Mouse (Mus musculus): ENCODE data around the gene Stx11. TPM values are rescaled to one million over a fixed set of nuclear protein-coding genes. Genes with fewer than 3 reads are reported as not detected.

The Stx11 gene
- polyA plus RNA-seq, 1 experiment, result 10.5 TPM

- no peak for TF ChIP-seq CTCF (IDR thresholded peaks at IDR 0.05; ENCODE audit: borderline replicate concordance, control insufficient read depth, extremely low read depth, insufficient read depth, low read length, poor library complexity)
- DNase-seq, result no peak
- Histone ChIP-seq H3K36me3 (ENCODE audit: control insufficient read depth, insufficient read depth, low read length) (no peaks in the 10 kb centered on the region), H3K4me1 (replicated peaks; ENCODE audit: control insufficient read depth, insufficient read depth, low read length) (no peaks in the 10 kb centered on the region), H3K27ac (ENCODE audit: control insufficient read depth, insufficient read depth, low read length) (no peak overlapping the region), H3K4me3 (ENCODE audit: control insufficient read depth, insufficient read depth, low read length) (no peak overlapping the region), H3K27me3 (ENCODE audit: control insufficient read depth, insufficient read depth, low read length) (no peaks in the 10 kb centered on the region)
- 87% methylated on average over 9 of the region's 9 CpGs for WGBS
Observed at GRCm38 (mm10) chr10:12977787-12978212, 13.7 kb upstream of the Stx11 start.

GRCm38 (mm10) chr10:12976552-12976951 is 12.5 kb upstream of the Stx11 start:
- TF ChIP-seq POLR2A (IDR thresholded peaks at IDR 0.05; ENCODE audit: control insufficient read depth, extremely low read depth, insufficient read depth, low read length, poor library complexity) (no peak), CTCF (IDR thresholded peaks at IDR 0.05; ENCODE audit: borderline replicate concordance, control insufficient read depth, extremely low read depth, insufficient read depth, low read length, poor library complexity) (no peak)
- Histone ChIP-seq H3K36me3 (ENCODE audit: control insufficient read depth, insufficient read depth, low read length) (no peaks in the 10 kb centered on the region), H3K4me3 (ENCODE audit: control insufficient read depth, insufficient read depth, low read length) (no peak overlapping the region), H3K27ac (ENCODE audit: control insufficient read depth, insufficient read depth, low read length) (no peak overlapping the region), H3K27me3 (ENCODE audit: control insufficient read depth, insufficient read depth, low read length) (no peaks in the 10 kb centered on the region), H3K4me1 (replicated peaks; ENCODE audit: control insufficient read depth, insufficient read depth, low read length) (no peaks in the 10 kb centered on the region)
- 95% methylated on average over 7 of the region's 7 CpGs for WGBS
- no peak for DNase-seq

GRCm38 (mm10) chr10:12975957-12976356 is 11.9 kb upstream of the Stx11 start:
- WGBS, result 97% methylated on average over 7 of the region's 7 CpGs
- H3K4me3 ChIP-seq (ENCODE audit: control insufficient read depth, insufficient read depth, low read length), result no peak overlapping the region
- H3K4me1 ChIP-seq (replicated peaks; ENCODE audit: control insufficient read depth, insufficient read depth, low read length), result no peaks in the 10 kb centered on the region
- TF ChIP-seq POLR2A (IDR thresholded peaks at IDR 0.05; ENCODE audit: control insufficient read depth, extremely low read depth, insufficient read depth, low read length, poor library complexity) (no peak), CTCF (IDR thresholded peaks at IDR 0.05; ENCODE audit: borderline replicate concordance, control insufficient read depth, extremely low read depth, insufficient read depth, low read length, poor library complexity) (no peak)
- no peaks in the 10 kb centered on the region for H3K27me3 ChIP-seq (ENCODE audit: control insufficient read depth, insufficient read depth, low read length)
- DNase-seq, result no peak
- H3K27ac ChIP-seq (ENCODE audit: control insufficient read depth, insufficient read depth, low read length), result no peak overlapping the region
- H3K36me3 ChIP-seq (ENCODE audit: control insufficient read depth, insufficient read depth, low read length), result no peaks in the 10 kb centered on the region

GRCm38 (mm10) chr10:12975461-12975860 is 11.4 kb upstream of the Stx11 start:
- TF ChIP-seq CTCF (IDR thresholded peaks at IDR 0.05; ENCODE audit: borderline replicate concordance, control insufficient read depth, extremely low read depth, insufficient read depth, low read length, poor library complexity) (no peak), POLR2A (IDR thresholded peaks at IDR 0.05; ENCODE audit: control insufficient read depth, extremely low read depth, insufficient read depth, low read length, poor library complexity) (no peak)
- WGBS, result 19% methylated on average over 3 of the region's 3 CpGs
- Histone ChIP-seq H3K36me3 (ENCODE audit: control insufficient read depth, insufficient read depth, low read length) (no peaks in the 10 kb centered on the region), H3K27ac (ENCODE audit: control insufficient read depth, insufficient read depth, low read length) (no peak overlapping the region; the same call in 1 of the 2 replicates), H3K4me3 (ENCODE audit: control insufficient read depth, insufficient read depth, low read length) (no peak overlapping the region), H3K4me1 (replicated peaks; ENCODE audit: control insufficient read depth, insufficient read depth, low read length) (no peaks in the 10 kb centered on the region), H3K27me3 (ENCODE audit: control insufficient read depth, insufficient read depth, low read length) (no peaks in the 10 kb centered on the region)
- DNase-seq, result no peak

- no peak for TF ChIP-seq CTCF (IDR thresholded peaks at IDR 0.05; ENCODE audit: borderline replicate concordance, control insufficient read depth, extremely low read depth, insufficient read depth, low read length, poor library complexity)
- no peaks in the 10 kb centered on the region for H3K36me3 ChIP-seq (ENCODE audit: control insufficient read depth, insufficient read depth, low read length)
- no peaks in the 10 kb centered on the region for H3K4me1 ChIP-seq (replicated peaks; ENCODE audit: control insufficient read depth, insufficient read depth, low read length)
- no peak for DNase-seq
- H3K27ac ChIP-seq (ENCODE audit: control insufficient read depth, insufficient read depth, low read length), result no peak overlapping the region
- H3K4me3 ChIP-seq (ENCODE audit: control insufficient read depth, insufficient read depth, low read length), result no peak overlapping the region
- WGBS, result 95% methylated on average over 6 of the region's 6 CpGs
- no peaks in the 10 kb centered on the region for H3K27me3 ChIP-seq (ENCODE audit: control insufficient read depth, insufficient read depth, low read length)
Observed at GRCm38 (mm10) chr10:12974572-12974971, 10.5 kb upstream of the Stx11 start.

GRCm38 (mm10) chr10:12965669-12966180 is 1.6 kb upstream of the Stx11 start:
- Histone ChIP-seq H3K4me1 (replicated peaks; ENCODE audit: control insufficient read depth, insufficient read depth, low read length) (peaks cover 6% of the 10 kb centered on the region), H3K27ac (ENCODE audit: control insufficient read depth, insufficient read depth, low read length) (no peak overlapping the region), H3K36me3 (ENCODE audit: control insufficient read depth, insufficient read depth, low read length) (no peaks in the 10 kb centered on the region), H3K4me3 (ENCODE audit: control insufficient read depth, insufficient read depth, low read length) (no peak overlapping the region), H3K27me3 (ENCODE audit: control insufficient read depth, insufficient read depth, low read length) (no peaks in the 10 kb centered on the region)
- DNase-seq, result no peak
- 93% methylated on average over 5 of the region's 5 CpGs for WGBS
- TF ChIP-seq CTCF (IDR thresholded peaks at IDR 0.05; ENCODE audit: borderline replicate concordance, control insufficient read depth, extremely low read depth, insufficient read depth, low read length, poor library complexity), result no peak
- TF ChIP-seq POLR2A (IDR thresholded peaks at IDR 0.05; ENCODE audit: control insufficient read depth, extremely low read depth, insufficient read depth, low read length, poor library complexity), result no peak
